Mouse (Mus musculus): ENCODE data around the gene Ltbp1. TPM values are rescaled to one million over a fixed set of nuclear protein-coding genes. Genes with fewer than 3 reads are reported as not detected.

The Ltbp1 gene
- total RNA-seq, 2 experiments from 2014 or later, result 66.6 to 69.0 TPM

DNA sequence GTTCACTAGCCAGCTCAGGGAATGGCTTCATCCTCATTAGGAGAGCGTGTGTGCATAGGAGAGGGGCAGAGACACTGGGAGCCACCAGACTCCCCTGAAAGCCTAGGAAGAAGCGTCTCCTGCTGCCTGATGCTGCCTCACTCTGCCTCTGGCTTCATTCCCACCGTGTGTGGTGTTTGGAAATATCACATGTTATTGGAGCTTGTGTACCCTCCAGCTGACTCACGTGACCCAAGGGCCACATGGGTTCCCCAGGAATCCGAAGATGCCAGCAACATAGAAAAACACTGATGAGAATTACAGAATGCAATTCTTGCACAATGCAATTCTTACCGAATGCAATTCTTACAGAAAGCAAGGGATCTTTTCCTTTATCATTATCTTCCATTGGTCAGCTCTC is 325.0 kb downstream of the Ltbp1 start:
- DNase-seq, result peak in 1 of 2 experiments; percentile 10

GRCm38 (mm10) chr17:75331421-75331951 is 326.1 kb downstream of the Ltbp1 start:
- DNase-seq, result no peak
- intact Hi-C loops (cut with DNase I), result no loop called here

More for the DNA sequence above, 325.0 kb downstream of the Ltbp1 start:
- intact Hi-C loops (cut with DNase I), result no loop called here

DNA sequence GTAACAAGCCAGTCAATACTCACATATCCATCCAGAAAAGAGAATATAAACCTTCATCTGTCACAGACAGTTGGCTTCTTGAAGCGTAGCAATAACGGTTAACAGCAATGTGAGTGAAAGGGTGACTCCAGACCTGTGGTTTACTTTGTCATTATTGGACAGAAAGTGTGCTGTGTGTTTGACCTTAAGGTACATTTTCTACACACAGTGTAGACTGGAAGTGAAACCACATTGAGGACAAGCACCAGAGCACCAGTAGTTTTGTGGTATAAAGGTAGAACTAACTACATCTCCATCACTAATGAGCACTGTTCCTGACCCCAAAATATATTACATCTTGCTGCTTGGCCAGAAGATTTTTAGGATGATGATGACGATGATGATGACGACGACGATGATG is 326.9 kb downstream of the Ltbp1 start:
- intact Hi-C loops (cut with DNase I), result no loop called here
- no peak for DNase-seq

DNA sequence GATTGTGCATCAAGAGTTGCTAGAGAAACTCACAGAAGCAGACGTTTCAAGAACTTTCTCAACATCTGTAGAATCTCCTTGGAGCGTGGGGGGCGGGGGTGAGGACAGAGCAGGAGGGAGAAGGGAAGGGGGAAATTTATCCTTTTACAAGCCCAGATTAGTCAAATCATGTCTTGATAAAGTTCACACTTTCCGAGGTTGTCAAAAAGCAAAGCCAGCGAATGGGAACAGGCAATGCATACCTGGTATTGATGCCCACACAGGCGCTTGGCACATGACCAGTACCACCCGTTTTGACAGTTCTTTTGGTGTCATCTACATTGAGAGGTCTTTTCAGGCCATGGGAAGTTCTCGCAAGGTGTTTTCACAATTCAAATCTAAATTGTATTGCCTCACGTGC is 327.6 kb downstream of the Ltbp1 start:
- intact Hi-C loops (cut with DNase I), result no loop called here
- DNase-seq, result no peak

DNA sequence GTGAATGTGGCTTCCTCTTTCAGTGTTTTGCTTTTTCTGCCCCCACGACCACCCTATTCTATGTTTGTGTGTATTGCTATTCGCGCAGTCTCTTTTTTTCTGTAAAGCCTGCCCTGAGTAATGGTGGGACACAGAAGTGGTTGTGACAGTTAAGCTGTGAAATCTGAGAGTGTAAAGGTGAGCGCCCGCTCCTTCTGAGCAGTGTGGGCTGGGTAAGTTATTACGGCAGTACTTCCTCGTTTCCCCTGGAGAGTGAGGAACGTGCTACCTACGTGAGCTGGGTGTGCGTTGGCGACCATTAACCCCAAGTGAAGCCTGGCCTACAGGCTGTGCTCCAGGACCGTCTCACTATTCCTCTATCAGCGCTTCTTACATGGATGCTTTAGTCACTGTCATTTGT is 328.4 kb downstream of the Ltbp1 start:
- intact Hi-C loops (cut with DNase I), result no loop called here
- DNase-seq, result no peak

DNA sequence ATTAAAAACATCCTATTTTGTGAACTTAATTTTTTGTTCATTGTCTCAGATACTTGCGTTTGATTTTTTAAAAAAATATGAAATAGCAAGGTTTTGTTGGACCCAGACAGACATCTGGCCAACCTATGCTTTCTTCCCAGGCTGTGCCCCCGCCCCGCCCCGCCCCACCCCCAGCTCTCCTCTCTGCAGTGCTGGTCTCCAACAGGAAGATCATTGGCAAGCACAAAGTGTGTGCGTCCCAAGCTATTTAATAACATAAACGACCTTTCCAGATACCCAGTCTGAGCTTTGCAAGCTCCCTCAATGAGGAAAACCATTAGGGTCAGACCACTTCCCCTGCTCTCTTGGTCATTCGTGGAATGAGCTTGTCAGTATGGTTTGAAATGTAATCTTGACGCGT is 330.3 kb downstream of the Ltbp1 start:
- DNase-seq, result no peak
- intact Hi-C loops (cut with DNase I), result no loop called here

DNA sequence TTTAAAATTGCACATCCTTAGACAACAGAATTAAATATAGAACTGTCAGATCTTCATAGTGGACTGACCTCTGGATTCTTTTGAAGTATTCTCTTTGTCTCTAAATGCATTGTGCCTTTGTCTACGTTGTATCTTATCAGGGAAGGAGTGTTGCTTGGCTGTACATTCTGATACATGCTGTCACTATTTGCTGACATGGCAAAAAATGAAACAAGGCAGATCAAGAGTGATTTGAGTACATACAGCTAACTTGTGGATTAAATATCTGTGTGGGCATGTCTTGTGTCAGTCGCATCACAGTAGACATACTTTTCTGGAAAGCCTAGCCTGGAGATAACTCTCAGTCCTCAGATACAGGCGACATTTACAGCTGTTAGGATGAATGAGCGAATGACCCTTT is 335.9 kb downstream of the Ltbp1 start:
- intact Hi-C loops (cut with DNase I), result no loop called here
- DNase-seq, result no peak

DNA sequence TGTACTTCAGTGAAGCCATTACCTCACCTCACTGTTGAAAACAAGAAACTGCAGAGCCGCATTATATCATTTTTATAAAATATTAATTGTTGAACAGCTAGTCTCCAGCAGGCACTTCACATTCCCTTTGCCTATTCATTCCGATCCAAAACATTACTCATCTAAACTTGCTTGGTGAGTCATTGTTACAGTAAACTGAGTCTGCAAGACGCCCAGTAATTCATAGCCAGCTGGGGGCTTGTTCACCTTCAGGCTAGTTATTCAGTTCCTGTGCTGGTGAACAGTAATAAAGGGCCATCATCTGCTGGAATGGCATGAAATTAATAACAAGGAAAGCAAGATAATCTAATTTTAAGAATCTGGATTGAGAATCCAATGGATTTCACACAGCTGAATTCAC is 339.7 kb downstream of the Ltbp1 start:
- intact Hi-C loops (cut with DNase I), result no loop called here
- DNase-seq, result no peak

GRCm38 (mm10) chr17:75347414-75347813 is 342.0 kb downstream of the Ltbp1 start:
- intact Hi-C loops (cut with DNase I), result no loop called here
- DNase-seq, result no peak

DNA sequence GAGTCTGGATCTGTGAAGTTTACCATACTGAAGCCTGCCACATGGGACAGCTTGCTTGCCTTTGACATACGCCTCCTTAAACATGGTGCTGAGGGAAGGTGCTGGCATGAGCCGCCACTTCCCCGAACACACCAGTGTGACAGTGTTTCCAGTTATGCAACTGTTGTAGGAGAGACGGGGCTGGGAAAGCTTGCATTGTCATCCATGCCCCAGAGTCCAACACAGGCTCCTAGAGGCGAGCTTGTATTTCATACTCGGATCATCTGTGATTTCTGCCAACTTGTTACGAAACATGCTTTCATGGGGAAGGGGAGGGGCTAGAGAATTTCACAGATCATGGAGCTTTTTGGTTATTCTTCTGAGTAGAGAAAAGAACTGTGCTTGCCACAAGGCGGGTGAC is 343.7 kb downstream of the Ltbp1 start:
- intact Hi-C loops (cut with DNase I), result no loop called here
- DNase-seq, result peak; percentile 8 to 11

DNA sequence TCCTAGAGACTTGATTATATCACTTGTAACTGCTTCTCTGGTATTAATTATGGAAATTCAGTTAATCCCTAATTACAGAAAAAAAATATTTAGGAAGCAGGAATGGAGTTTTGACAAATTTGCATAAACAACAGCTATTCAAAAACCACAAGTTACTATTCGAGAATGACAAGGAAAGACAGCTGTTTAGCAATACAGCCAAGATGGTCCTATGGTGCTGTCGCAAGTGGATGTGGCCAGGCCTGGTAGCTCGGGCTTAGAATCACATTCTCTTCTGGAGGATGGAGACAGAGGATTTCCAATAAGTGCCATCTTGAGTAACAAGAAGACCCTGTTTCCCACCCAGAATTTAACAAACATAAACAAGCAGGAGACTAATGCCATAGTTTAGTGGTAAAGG is 344.2 kb downstream of the Ltbp1 start:
- intact Hi-C loops (cut with DNase I), result no loop called here
- DNase-seq, result no peak

GRCm38 (mm10) chr17:75353323-75353722 is 348.0 kb downstream of the Ltbp1 start:
- intact Hi-C loops (cut with DNase I), result no loop called here
- no peak for DNase-seq

- DNase-seq, result no peak
- intact Hi-C loops (cut with DNase I), result no loop called here
These were observed 350.1 kb downstream of the Ltbp1 start for GRCm38 (mm10) chr17:75355431-75355830.

- intact Hi-C loops (cut with DNase I), result no loop called here
- DNase-seq, result no peak
These were observed 354.7 kb downstream of the Ltbp1 start for GRCm38 (mm10) chr17:75360111-75360510.

- DNase-seq, result no peak
- intact Hi-C loops (cut with DNase I), result loop anchor here (5.0 kb wide), 1 partner anchor 274 kb away; no protein-coding TSS in a partner anchor
These were observed 361.0 kb downstream of the Ltbp1 start for GRCm38 (mm10) chr17:75366332-75366731.

DNA sequence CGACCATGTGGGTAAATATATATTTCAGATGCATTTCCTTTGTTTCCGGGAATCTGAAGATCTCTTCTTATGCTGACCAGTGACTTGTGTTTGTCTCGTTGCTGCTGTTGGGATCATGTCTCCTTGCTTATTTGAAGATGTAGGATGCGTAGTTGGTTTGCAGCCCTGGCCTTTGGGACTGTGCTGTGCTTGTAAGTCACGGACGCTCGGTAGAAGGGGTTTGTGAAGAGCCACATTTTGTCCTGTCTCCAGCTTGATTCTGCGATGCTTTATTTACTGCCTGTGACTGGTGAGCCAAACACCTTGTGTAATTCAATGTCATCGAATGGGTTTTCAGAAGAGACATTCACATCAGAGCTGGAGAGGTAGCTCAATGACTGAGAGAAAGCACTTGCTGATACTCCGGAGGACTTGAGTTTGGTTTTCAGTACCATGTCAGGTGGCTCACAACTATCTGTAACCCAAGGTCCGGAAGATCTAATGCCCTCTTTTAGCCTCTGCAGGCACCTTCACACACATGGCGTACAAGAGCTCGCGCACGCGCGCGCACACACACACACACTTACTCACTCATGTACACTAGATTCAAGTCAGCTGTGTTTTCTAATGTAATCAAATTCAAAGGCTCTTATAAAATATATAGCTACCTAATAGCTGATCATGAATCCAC is 362.3 kb downstream of the Ltbp1 start:
- DNase-seq, result no peak
- intact Hi-C loops (cut with DNase I), result loop anchor here (5.0 kb wide), 1 partner anchor 275 kb away; no protein-coding TSS in a partner anchor

DNA sequence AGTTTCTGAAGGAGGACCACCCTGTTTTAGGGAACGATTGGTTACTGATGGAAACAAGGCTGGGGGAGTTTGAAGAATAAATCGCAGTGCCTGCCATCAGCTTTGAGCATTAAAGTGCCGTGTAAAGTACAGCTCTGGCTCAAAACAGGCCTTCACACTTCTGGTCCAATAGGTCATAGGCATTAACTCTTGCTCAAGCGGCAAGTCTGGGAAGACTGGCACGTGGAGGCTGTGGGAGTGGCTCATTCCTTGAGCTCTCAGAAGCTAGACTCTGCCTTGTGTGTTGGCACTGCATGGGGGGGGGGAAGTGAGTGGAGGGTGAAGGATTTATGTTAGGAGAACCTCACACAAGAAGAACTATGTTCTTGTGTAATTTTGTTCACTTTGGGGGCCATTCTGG is 363.2 kb downstream of the Ltbp1 start:
- intact Hi-C loops (cut with DNase I), result loop anchor here (5.0 kb wide), 1 partner anchor 276 kb away; no protein-coding TSS in a partner anchor

GRCm38 (mm10) chr17:75369351-75369750 is 364.0 kb downstream of the Ltbp1 start:
- intact Hi-C loops (cut with DNase I), result loop anchor here (5.0 kb wide), 1 partner anchor 277 kb away; no protein-coding TSS in a partner anchor
- DNase-seq, result peak; percentile 20 to 32

More for the DNA sequence above, 363.2 kb downstream of the Ltbp1 start:
- DNase-seq, result no peak

DNA sequence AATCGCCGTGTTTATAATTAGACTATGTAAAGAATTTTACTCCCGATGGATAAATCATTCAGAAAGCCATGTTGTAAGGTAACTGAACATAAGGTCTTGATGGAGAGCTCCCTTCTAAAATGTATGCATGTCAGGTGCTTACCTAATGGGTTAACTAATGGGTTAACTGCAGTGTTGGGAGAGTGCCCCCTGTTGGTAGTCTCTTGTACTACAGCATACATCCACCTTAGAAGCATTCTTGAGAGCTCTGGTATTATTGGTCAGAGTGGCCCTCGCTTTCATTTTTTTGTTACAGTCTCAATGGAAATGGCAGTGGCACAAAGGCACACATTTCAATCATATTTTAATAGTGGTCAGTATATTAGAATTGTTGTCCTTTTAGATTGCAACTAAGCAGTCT is 364.8 kb downstream of the Ltbp1 start:
- intact Hi-C loops (cut with DNase I), result loop anchor here (5.0 kb wide), 2 partner anchors 92 to 363 kb away; partner anchors contain the start of gene Ltbp1
- peak in 1 of 2 experiments; percentile 34 for DNase-seq

DNA sequence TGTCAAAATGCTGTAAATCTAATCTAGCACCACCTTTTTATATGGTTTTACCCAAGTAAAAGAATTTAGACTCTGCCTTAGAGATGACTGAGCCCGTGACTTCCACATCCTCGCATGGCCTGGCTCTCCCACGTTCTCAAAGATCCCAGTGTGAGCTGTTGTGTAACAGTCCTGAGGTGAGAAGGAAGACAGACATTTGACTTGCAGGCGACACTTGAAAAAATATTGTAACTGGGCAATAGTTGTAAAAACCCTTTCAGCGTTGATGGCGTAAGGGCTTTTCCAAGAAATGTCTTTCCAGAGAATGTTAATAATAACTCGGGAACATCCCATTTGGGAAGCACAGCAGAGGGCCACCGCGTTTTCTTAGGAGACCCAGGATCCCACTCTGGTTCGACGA is 366.3 kb downstream of the Ltbp1 start:
- intact Hi-C loops (cut with DNase I), result loop anchor here (5.0 kb wide), 2 partner anchors 91 to 364 kb away; partner anchors contain the start of gene Ltbp1
- no peak for DNase-seq

DNA sequence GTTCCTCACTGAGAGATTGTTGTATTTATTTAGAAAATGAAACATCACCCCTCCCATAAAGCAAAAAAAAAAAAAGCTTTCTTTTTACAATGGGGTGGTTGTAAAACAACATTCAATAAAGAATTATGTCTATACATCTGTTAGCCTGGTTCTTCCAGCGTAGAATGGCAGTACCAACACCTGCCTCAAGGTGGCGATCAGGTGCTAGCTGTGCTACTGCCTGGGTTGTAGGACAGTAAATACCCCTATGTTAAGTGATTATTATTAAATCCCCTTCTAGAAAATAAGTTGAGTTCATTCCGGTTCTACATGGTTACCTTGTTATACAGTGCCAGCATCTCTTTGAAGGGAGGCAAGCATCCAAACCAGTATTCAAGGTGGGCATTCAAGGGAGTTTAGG is 367.0 kb downstream of the Ltbp1 start:
- intact Hi-C loops (cut with DNase I), result loop anchor here (5.0 kb wide), 2 partner anchors 90 to 365 kb away; partner anchors contain the start of gene Ltbp1

More for the DNA sequence above, 367.0 kb downstream of the Ltbp1 start:
- peak; percentile 47 to 69 for DNase-seq

Data from heart, postnatal 10 days (tissue).